Mouse (Mus musculus) olfactory bulb, adult 2 months (tissue): ENCODE data around the gene Rundc3a.

Experiments
- CTCF ChIP-seq: fragments of 200-500 bp; IDR thresholded peaks from 2 replicates; pipeline ENCODE4 v1.5.1; 2012; ENCODE audit warnings: low read depth, mild to moderate bottlenecking, low read length, moderate library complexity; ENCODE audit not compliant: insufficient read depth
- POLR2A ChIP-seq: fragments of 200-500 bp; IDR thresholded peaks from 2 replicates; pipeline ENCODE4 v1.6.1; 2012; ENCODE audit warnings: mild to moderate bottlenecking, low read depth, low read length, moderate library complexity; ENCODE audit not compliant: insufficient read depth

DNA sequence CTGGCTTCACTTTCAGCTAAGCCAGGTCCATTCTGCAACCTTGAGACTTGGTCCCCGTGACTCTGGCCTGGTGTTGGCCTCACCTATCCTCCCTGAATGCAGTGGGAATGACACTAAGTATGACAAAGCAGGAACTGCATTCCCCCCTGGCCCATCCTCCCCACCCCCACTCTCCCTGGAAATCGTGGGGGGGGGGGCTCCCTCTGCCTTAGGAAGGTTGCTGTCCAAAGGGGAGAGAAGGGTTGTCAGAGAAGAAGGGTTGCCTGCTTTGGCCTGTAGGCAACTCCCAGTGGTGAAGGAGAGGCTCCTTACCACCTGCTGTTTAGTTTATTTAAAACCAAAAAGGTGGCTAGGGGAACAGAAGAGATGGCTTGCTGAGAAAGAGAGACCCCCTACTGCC is 19.6 kb upstream of the Rundc3a start:
- TF ChIP-seq POLR2A (no peak), CTCF (no peak)
